Mouse (Mus musculus) right cerebral cortex, postnatal 14 days (tissue): ENCODE data around the gene Cfap43.

Source experiments
- DNase-seq: peaks from one replicate; pipeline ENCODE4 v3.0.0; 2022

Cfap43 gene

GRCm38 (mm10) chr19:47780972-47781371, 138.1 kb downstream of the Cfap43 start:
- DNase-seq: no peak

- DNase-seq: no peak
These were observed 138.9 kb downstream of the Cfap43 start for GRCm38 (mm10) chr19:47780145-47780544.

- no peak for DNase-seq
These were observed 141.2 kb downstream of the Cfap43 start for GRCm38 (mm10) chr19:47777847-47778246.

GRCm38 (mm10) chr19:47755625-47756024, 163.5 kb downstream of the Cfap43 start:
- no peak for DNase-seq

- DNase-seq: no peak
These were observed 164.2 kb downstream of the Cfap43 start for GRCm38 (mm10) chr19:47754931-47755330.

GRCm38 (mm10) chr19:47753921-47754320, 165.2 kb downstream of the Cfap43 start:
- DNase-seq: no peak

GRCm38 (mm10) chr19:47752456-47752855, 166.6 kb downstream of the Cfap43 start:
- DNase-seq: no peak

- no peak for DNase-seq
These were observed 168.7 kb downstream of the Cfap43 start for GRCm38 (mm10) chr19:47750391-47750790.

GRCm38 (mm10) chr19:47748950-47749349, 170.1 kb downstream of the Cfap43 start:
- DNase-seq: no peak

- DNase-seq: no peak
These were observed 172.0 kb downstream of the Cfap43 start for GRCm38 (mm10) chr19:47747072-47747471.

GRCm38 (mm10) chr19:47731931-47732330, 187.2 kb downstream of the Cfap43 start:
- DNase-seq: peak; percentile 70

- peak; percentile 100 for DNase-seq
These were observed 187.8 kb downstream of the Cfap43 start, which contains the start of gene Sfr1 for GRCm38 (mm10) chr19:47731071-47731881. TSS of gene Sfr1 (plus strand) at chr19:47731682.

GRCm38 (mm10) chr19:47730691-47731070, 188.4 kb downstream of the Cfap43 start:
- DNase-seq: peak; percentile 43

- no peak for DNase-seq
These were observed 193.4 kb downstream of the Cfap43 start for GRCm38 (mm10) chr19:47725643-47726140.

- no peak for DNase-seq
These were observed 194.2 kb downstream of the Cfap43 start for GRCm38 (mm10) chr19:47724903-47725302.

GRCm38 (mm10) chr19:47722471-47722870, 196.6 kb downstream of the Cfap43 start:
- DNase-seq: no peak

GRCm38 (mm10) chr19:47719147-47719546, 199.9 kb downstream of the Cfap43 start:
- DNase-seq: no peak

- DNase-seq: no peak
These were observed 202.9 kb downstream of the Cfap43 start for GRCm38 (mm10) chr19:47716144-47716543.

- DNase-seq: peak; percentile 28
These were observed 205.6 kb downstream of the Cfap43 start for GRCm38 (mm10) chr19:47713457-47713856.

- peak; percentile 17 for DNase-seq
These were observed 208.7 kb downstream of the Cfap43 start for GRCm38 (mm10) chr19:47710376-47710775.

- DNase-seq: no peak
These were observed 213.2 kb downstream of the Cfap43 start for GRCm38 (mm10) chr19:47705772-47706309.

- no peak for DNase-seq
These were observed 213.9 kb downstream of the Cfap43 start for GRCm38 (mm10) chr19:47705080-47705771.

- DNase-seq: no peak
These were observed 218.6 kb downstream of the Cfap43 start for GRCm38 (mm10) chr19:47700509-47700908.

GRCm38 (mm10) chr19:47699743-47700142, 219.3 kb downstream of the Cfap43 start:
- no peak for DNase-seq
